Mouse (Mus musculus) stomach, postnatal 0 days (tissue): ENCODE measurements at regions not wholly inside any gene's neighbourhood (a gene's known extent, or its start where the extent isn't known, plus 50 kb on each side); places are given as distances from the start of the nearest gene placed in this dataset.

ENCODE experiments used
- ATAC-seq: fragments of 200-750 bp; cut with Nextera tagmentation; 2 replicates; pipeline ENCODE4 v1.8.0; 2017; ENCODE audit not compliant: low FRiP score, low TSS enrichment
- DNase-seq: peaks from one replicate; pipeline ENCODE4 v3.0.0-alpha.2; 2016; ENCODE audit warnings: low spot score
- H3K27ac ChIP-seq: fragments of 300-500 bp; sonication (generic); replicated peaks from 2 replicates; pipeline ENCODE4 v1.5.1; 2014; ENCODE audit warnings: mild to moderate bottlenecking, control low read depth
- H3K27me3 ChIP-seq: fragments of 300-500 bp; sonication (generic); 2 replicates; pipeline ENCODE4 v1.6.1; 2014; ENCODE audit warnings: low read length; ENCODE audit not compliant: control insufficient read depth, insufficient read depth
- H3K36me3 ChIP-seq: fragments of 300-500 bp; sonication (generic); 2 replicates; pipeline ENCODE4 v1.6.1; 2014; ENCODE audit warnings: low read length, mixed read lengths; ENCODE audit not compliant: control insufficient read depth, insufficient read depth
- H3K4me1 ChIP-seq: fragments of 300-500 bp; sonication (generic); replicated peaks from 2 replicates; pipeline ENCODE4 v1.6.1; 2014; ENCODE audit warnings: antibody characterized with exemption; ENCODE audit not compliant: control insufficient read depth, insufficient read depth
- H3K4me2 ChIP-seq: fragments of 300-500 bp; sonication (generic); replicated peaks from 2 replicates; pipeline ENCODE4 v1.6.1; 2014; ENCODE audit warnings: low read depth, mild to moderate bottlenecking, control low read depth, moderate library complexity
- H3K4me3 ChIP-seq: fragments of 300-500 bp; sonication (generic); 2 replicates; pipeline ENCODE4 v1.5.1; 2014; ENCODE audit warnings: low read depth, low read length, control low read depth
- H3K9ac ChIP-seq: fragments of 300-500 bp; sonication (generic); 2 replicates; pipeline ENCODE4 v1.6.1; 2014; ENCODE audit warnings: mild to moderate bottlenecking, low read length, control low read depth, mixed read lengths
- H3K9me3 ChIP-seq: fragments of 300-500 bp; sonication (generic); 2 replicates; pipeline ENCODE4 v1.6.1; 2016; ENCODE audit warnings: low read length; ENCODE audit not compliant: control insufficient read depth
- CTCF ChIP-seq: IDR thresholded peaks from 2 replicates; pipeline ENCODE4 v1.5.1; 2016; ENCODE audit warnings: antibody characterized with exemption, low read depth, mild to moderate bottlenecking, moderate library complexity
- EP300 ChIP-seq: optimal IDR thresholded peaks from 2 replicates; pipeline ENCODE3; 2016; ENCODE audit warnings: antibody characterized with exemption
- WGBS: fragments of 180-500 bp; shearing (Covaris S2); extraction: QIAGEN DNeasy Blood & Tissue Kit; methylation state at CpG from one replicate; pipeline ENCODE4 v1.1.7; 2014; 5-methylcytosine and 5-hydroxymethylcytosine counted together

DNA sequence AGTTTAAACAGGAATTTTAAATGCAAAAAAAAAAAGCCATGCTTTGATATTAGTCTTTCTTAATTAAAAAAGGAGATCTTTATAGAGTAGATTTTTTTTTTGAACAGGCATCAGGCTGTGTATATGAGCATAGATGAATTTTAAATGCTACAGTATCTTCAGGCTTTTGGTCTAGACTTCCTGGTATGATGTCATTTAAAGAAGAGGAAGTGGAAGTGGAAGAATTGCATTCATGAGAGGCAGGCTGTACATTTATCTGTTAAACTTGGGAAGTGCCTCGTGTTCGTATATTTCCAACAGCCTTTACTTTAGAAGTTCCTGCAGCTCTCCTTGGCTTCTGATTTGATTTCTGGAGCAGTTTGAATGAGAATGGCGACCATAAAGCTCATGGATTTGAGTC, 95.8 kb upstream of the Mgmt start:
- Histone ChIP-seq H3K27me3 (no peaks in the 10 kb centered on the region), H3K36me3 (no peaks in the 10 kb centered on the region), H3K4me1 (no peaks in the 10 kb centered on the region), H3K27ac (no peak overlapping the region), H3K9me3 (no peaks in the 10 kb centered on the region), H3K4me3 (no peak overlapping the region), H3K9ac (no peak overlapping the region), H3K4me2 (no peak overlapping the region)
- ATAC-seq (no peak), DNase-seq (no peak)
- 76% methylated on average over 3 of the region's 3 CpGs for WGBS
- TF ChIP-seq CTCF (no peak), EP300 (no peak)

DNA sequence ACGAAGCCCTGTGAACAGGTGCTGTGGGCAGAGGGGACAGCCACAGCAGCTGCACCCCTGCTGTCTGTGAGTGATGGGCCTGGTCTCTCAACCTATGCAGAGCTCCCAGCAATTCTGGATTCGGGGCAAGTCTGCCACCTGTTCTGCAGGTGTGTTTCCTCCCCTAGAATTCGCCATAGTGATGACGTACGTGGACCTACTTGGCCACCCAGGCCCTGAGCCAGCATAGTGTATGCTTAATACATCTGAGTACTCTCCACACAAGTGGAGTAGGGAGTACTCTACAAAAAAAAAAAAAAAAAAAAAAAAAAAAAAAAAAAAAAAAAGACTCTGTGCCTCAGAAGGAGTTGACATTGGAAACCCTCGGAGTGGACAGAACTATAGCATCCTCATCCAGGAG, 87.3 kb upstream of the Mgmt start:
- H3K4me2 ChIP-seq: no peak overlapping the region
- TF ChIP-seq CTCF (no peak), EP300 (no peak)
- H3K27ac ChIP-seq: no peak overlapping the region
- H3K27me3 ChIP-seq: no peaks in the 10 kb centered on the region
- no peak overlapping the region for H3K9ac ChIP-seq
- WGBS: 79% methylated on average over 6 of the region's 6 CpGs
- no peaks in the 10 kb centered on the region for H3K4me1 ChIP-seq
- no peak for DNase-seq
- H3K4me3 ChIP-seq: no peak overlapping the region
- no peaks in the 10 kb centered on the region for H3K9me3 ChIP-seq
- ATAC-seq: no peak
- no peaks in the 10 kb centered on the region for H3K36me3 ChIP-seq

DNA sequence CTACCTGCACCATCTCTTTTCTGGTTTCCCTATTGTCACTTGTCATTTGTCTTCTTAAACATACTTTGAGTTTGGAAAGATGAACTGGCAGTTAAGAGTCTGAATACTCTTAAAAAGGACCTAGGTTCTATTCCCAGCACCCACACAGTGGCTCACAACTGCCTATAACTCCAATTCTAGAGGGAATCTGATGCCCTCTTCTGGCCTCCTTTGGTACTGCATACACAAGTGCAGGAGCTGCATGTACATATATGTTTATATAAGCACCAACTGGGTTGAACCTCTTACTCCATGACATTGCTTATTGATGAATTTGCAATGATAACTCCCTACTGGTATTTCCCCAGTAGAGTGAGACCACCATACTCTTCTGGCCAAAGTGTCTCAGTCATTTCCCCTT, 86.4 kb upstream of the Mgmt start:
- Histone ChIP-seq H3K4me3 (no peak overlapping the region), H3K9ac (no peak overlapping the region), H3K27ac (no peak overlapping the region), H3K4me2 (no peak overlapping the region), H3K27me3 (no peaks in the 10 kb centered on the region), H3K9me3 (no peaks in the 10 kb centered on the region), H3K36me3 (no peaks in the 10 kb centered on the region), H3K4me1 (no peaks in the 10 kb centered on the region)
- ATAC-seq (no peak), DNase-seq (no peak)
- TF ChIP-seq CTCF (peak; percentile 34), EP300 (no peak)

DNA sequence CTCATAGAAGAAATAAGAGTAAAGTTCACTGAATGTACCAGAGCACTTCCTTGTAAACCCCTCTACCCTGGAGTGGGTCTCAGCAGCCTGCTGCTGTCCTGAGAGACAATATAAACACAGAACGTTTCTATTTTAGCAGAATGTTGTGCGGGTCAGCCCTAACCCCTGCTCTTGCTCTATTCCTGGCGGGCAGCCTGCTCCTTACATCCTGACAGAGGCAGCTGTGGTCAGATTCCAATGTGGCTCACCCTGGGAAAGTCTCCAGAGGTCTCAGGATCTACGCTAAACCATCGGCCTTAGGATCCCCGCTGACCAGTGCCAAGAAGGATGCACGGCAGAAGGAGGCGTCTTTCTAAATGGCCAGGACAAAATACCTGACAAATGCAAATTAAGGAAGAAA, 84.8 kb upstream of the Mgmt start:
- H3K4me3 ChIP-seq: no peak overlapping the region
- DNase-seq (no peak), ATAC-seq (no peak)
- 50% methylated on average over 8 of the region's 8 CpGs for WGBS
- TF ChIP-seq EP300 (no peak), CTCF (no peak)
- H3K27me3 ChIP-seq: no peaks in the 10 kb centered on the region
- H3K9me3 ChIP-seq: no peaks in the 10 kb centered on the region
- H3K4me2 ChIP-seq: no peak overlapping the region
- no peak overlapping the region for H3K9ac ChIP-seq
- no peak overlapping the region for H3K27ac ChIP-seq
- H3K36me3 ChIP-seq: no peaks in the 10 kb centered on the region
- H3K4me1 ChIP-seq: no peaks in the 10 kb centered on the region

DNA sequence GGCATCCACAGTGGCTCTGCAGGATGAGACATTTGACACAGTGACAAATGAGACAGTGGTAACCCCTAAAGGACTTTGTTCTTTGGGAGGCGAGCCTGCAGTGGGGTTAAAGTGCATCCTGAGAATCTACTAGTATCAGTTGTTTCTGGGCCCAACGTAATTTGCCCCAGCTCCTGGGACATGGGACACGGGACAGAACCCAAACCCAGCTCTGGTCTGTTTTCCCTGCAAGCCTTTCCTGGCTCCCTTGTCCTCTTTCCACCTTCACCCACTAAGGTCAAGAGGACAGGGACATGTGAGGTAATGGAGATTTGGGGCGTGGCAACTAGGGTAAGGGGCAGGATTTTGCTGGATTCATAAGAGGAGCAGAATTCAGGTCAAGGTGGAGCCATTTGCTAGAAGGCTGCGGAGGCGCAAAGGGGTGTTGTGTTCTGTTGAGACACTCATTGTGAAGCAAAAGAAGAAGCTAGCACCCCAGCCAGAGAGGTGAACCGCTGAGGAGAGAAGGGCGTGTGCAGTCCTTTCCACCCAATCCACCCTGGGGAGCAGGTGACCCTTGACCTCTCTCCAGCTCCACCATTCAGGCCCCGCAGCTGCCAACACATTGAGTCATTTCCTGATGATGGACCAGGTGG, 80.6 kb upstream of the Mgmt start:
- Histone ChIP-seq H3K9me3 (no peaks in the 10 kb centered on the region), H3K4me3 (no peak overlapping the region), H3K27ac (no peak overlapping the region), H3K27me3 (no peaks in the 10 kb centered on the region), H3K36me3 (no peaks in the 10 kb centered on the region), H3K9ac (no peak overlapping the region), H3K4me2 (no peak overlapping the region), H3K4me1 (no peaks in the 10 kb centered on the region)
- ATAC-seq (no peak), DNase-seq (no peak)
- 82% methylated on average over 9 of the region's 9 CpGs for WGBS
- no peak for TF ChIP-seq CTCF
- TF ChIP-seq EP300: no peak

DNA sequence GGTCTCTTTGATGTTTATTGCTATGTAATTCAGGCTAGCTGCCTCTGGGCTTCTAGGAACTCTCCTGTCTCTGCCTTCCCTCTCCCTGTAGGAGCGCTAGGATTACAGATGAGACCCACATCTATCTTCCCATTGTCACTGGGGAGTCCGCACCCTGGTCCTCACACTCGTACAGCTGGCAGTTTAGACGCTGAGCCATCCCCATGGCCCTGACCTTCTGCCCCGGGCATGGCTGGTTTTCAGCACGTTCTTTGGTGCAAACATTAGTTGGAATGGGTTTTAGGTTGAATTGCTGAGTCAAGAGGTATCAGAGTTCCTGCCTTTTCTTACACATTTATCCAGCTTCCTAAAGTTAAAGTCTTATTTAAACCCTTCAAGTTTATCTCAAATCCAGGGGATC, 79.7 kb upstream of the Mgmt start:
- TF ChIP-seq EP300 (no peak), CTCF (no peak)
- DNase-seq (no peak), ATAC-seq (no peak)

More for the DNA sequence above, 79.7 kb upstream of the Mgmt start:
- no peak overlapping the region for H3K9ac ChIP-seq
- no peak overlapping the region for H3K27ac ChIP-seq
- H3K9me3 ChIP-seq: no peaks in the 10 kb centered on the region
- no peaks in the 10 kb centered on the region for H3K4me1 ChIP-seq
- no peaks in the 10 kb centered on the region for H3K27me3 ChIP-seq
- no peak overlapping the region for H3K4me3 ChIP-seq
- no peak overlapping the region for H3K4me2 ChIP-seq
- no peaks in the 10 kb centered on the region for H3K36me3 ChIP-seq
- 69% methylated on average over 6 of the region's 6 CpGs for WGBS
